Mouse (Mus musculus): Measurements from ENCODE around the gene Rpl7l1. TPM values are rescaled to one million over a fixed set of nuclear protein-coding genes. Genes with fewer than 3 reads are reported as not detected.
A peak's percentile ranks its signal among the peaks of the same experiment; 100 is the strongest.
"Not testable (repeated sequence)": the region's sequence is repeated elsewhere in the genome, so short reads cannot be mapped to it uniquely, and the experiment has no call there.

Rpl7l1 gene
- polyA plus RNA-seq, 1 experiment from 2014 or later = 136 TPM

- no peak overlapping the region for H3K4me3 ChIP-seq (replicated peaks)
- no peaks in the 10 kb centered on the region for H3K9me3 ChIP-seq (replicated peaks)
- no peak overlapping the region for H3K4me2 ChIP-seq (replicated peaks)
- H3K27ac ChIP-seq (replicated peaks) = no peak overlapping the region
- no peak overlapping the region for H3K9ac ChIP-seq
- peaks cover 59% of the 10 kb centered on the region for H3K36me3 ChIP-seq
- H3K4me1 ChIP-seq = peaks cover 12% of the 10 kb centered on the region
- ATAC-seq (ENCODE audit: insufficient number of reproducible peaks, low FRiP score, low TSS enrichment, low read depth) = no peak
- WGBS = 87% methylated on average over 9 of the region's 9 CpGs
- no peaks in the 10 kb centered on the region for H3K27me3 ChIP-seq
Observed at GRCm38 (mm10) chr17:46775070-46775469, 7.4 kb downstream of the Rpl7l1 start.

- Histone ChIP-seq H3K27ac (replicated peaks) (peak overlapping the region; percentile 22; the same call in 1 of the 2 replicates), H3K36me3 (peaks cover 50% of the 10 kb centered on the region), H3K9ac (no peak overlapping the region), H3K9me3 (replicated peaks) (no peaks in the 10 kb centered on the region), H3K27me3 (no peaks in the 10 kb centered on the region), H3K4me1 (peaks cover 12% of the 10 kb centered on the region), H3K4me3 (replicated peaks) (peak overlapping the region; percentile 98), H3K4me2 (replicated peaks) (peak overlapping the region; percentile 80)
- WGBS = 40% methylated on average over 2 of the region's 2 CpGs
- ATAC-seq (ENCODE audit: insufficient number of reproducible peaks, low FRiP score, low TSS enrichment, low read depth) = no peak
Observed at GRCm38 (mm10) chr17:46774131-46774472, 8.4 kb downstream of the Rpl7l1 start.

- ATAC-seq (ENCODE audit: insufficient number of reproducible peaks, low FRiP score, low TSS enrichment, low read depth) = peak; percentile 6; the same call in 1 of the 2 replicates
- Histone ChIP-seq H3K4me1 (peaks cover 12% of the 10 kb centered on the region), H3K36me3 (peaks cover 44% of the 10 kb centered on the region), H3K9ac (peak overlapping the region; percentile 93), H3K9me3 (replicated peaks) (no peaks in the 10 kb centered on the region), H3K27ac (replicated peaks) (peak overlapping the region; percentile 91), H3K4me2 (replicated peaks) (peak overlapping the region; percentile 80), H3K27me3 (no peaks in the 10 kb centered on the region), H3K4me3 (replicated peaks) (peak overlapping the region; percentile 98)
- 7% methylated on average over 20 of the region's 20 CpGs for WGBS
Observed at GRCm38 (mm10) chr17:46773278-46774130, 9.0 kb downstream of the Rpl7l1 start.

GRCm38 (mm10) chr17:46772404-46773277, 9.8 kb downstream of the Rpl7l1 start, which contains the start of gene 2310039H08Rik:
2310039H08Rik (plus strand) TSS chr17:46772635.
- peak; percentile 89 for ATAC-seq (ENCODE audit: insufficient number of reproducible peaks, low FRiP score, low TSS enrichment, low read depth)
- Histone ChIP-seq H3K4me3 (replicated peaks) (peak within 1 kb of the TSS; percentile 98), H3K9ac (peak within 1 kb of the TSS; percentile 93), H3K4me2 (replicated peaks) (peak within 1 kb of the TSS; percentile 80), H3K4me1 (peaks cover 12% of the 10 kb centered on the region), H3K27ac (replicated peaks) (peak within 1 kb of the TSS; percentile 91), H3K27me3 (no peaks in the 10 kb centered on the region), H3K36me3 (peaks cover 35% of the 10 kb centered on the region), H3K9me3 (replicated peaks) (no peaks in the 10 kb centered on the region)
- WGBS = under 1% methylated on average over 50 of the region's 50 CpGs

- WGBS = 2% methylated on average over 5 of the region's 5 CpGs
- Histone ChIP-seq H3K4me1 (peaks cover 12% of the 10 kb centered on the region), H3K4me2 (replicated peaks) (peak overlapping the region; percentile 80), H3K4me3 (replicated peaks) (peak overlapping the region; percentile 98), H3K27me3 (no peaks in the 10 kb centered on the region), H3K9me3 (replicated peaks) (no peaks in the 10 kb centered on the region), H3K36me3 (peaks cover 29% of the 10 kb centered on the region), H3K9ac (peak overlapping the region; percentile 33), H3K27ac (replicated peaks) (peak overlapping the region; percentile 91)
- ATAC-seq (ENCODE audit: insufficient number of reproducible peaks, low FRiP score, low TSS enrichment, low read depth) = no peak
Observed at GRCm38 (mm10) chr17:46772038-46772403, 10.5 kb downstream of the Rpl7l1 start.

GRCm38 (mm10) chr17:46771616-46772015, 10.9 kb downstream of the Rpl7l1 start:
- H3K27ac ChIP-seq (replicated peaks) = peak overlapping the region; percentile 91
- H3K36me3 ChIP-seq = peaks cover 26% of the 10 kb centered on the region
- 63% methylated on average over 17 of the region's 17 CpGs for WGBS
- peak overlapping the region; percentile 33; the same call in 1 of the 2 replicates for H3K9ac ChIP-seq
- H3K4me3 ChIP-seq (replicated peaks) = peak overlapping the region; percentile 98
- no peaks in the 10 kb centered on the region for H3K27me3 ChIP-seq
- H3K4me2 ChIP-seq (replicated peaks) = peak overlapping the region; percentile 80
- H3K9me3 ChIP-seq (replicated peaks) = no peaks in the 10 kb centered on the region
- peaks cover 12% of the 10 kb centered on the region for H3K4me1 ChIP-seq
- ATAC-seq (ENCODE audit: insufficient number of reproducible peaks, low FRiP score, low TSS enrichment, low read depth) = no peak

GRCm38 (mm10) chr17:46771025-46771424, 11.4 kb downstream of the Rpl7l1 start:
- Histone ChIP-seq H3K36me3 (peaks cover 20% of the 10 kb centered on the region), H3K9ac (no peak overlapping the region), H3K9me3 (replicated peaks) (no peaks in the 10 kb centered on the region), H3K4me2 (replicated peaks) (no peak overlapping the region), H3K27me3 (no peaks in the 10 kb centered on the region), H3K27ac (replicated peaks) (no peak overlapping the region), H3K4me1 (peaks cover 12% of the 10 kb centered on the region), H3K4me3 (replicated peaks) (no peak overlapping the region)
- ATAC-seq (ENCODE audit: insufficient number of reproducible peaks, low FRiP score, low TSS enrichment, low read depth) = no peak
- WGBS = 78% methylated on average over 4 of the region's 4 CpGs

GRCm38 (mm10) chr17:46770546-46770945, 11.9 kb downstream of the Rpl7l1 start:
- Histone ChIP-seq H3K9ac (no peak overlapping the region), H3K36me3 (peaks cover 16% of the 10 kb centered on the region), H3K27me3 (no peaks in the 10 kb centered on the region), H3K4me3 (replicated peaks) (no peak overlapping the region), H3K4me2 (replicated peaks) (no peak overlapping the region), H3K9me3 (replicated peaks) (no peaks in the 10 kb centered on the region), H3K27ac (replicated peaks) (no peak overlapping the region), H3K4me1 (peaks cover 12% of the 10 kb centered on the region)
- 88% methylated on average over 11 of the region's 11 CpGs for WGBS
- ATAC-seq (ENCODE audit: insufficient number of reproducible peaks, low FRiP score, low TSS enrichment, low read depth) = no peak

- 45% methylated on average over 8 of the region's 8 CpGs for WGBS
- ATAC-seq (ENCODE audit: insufficient number of reproducible peaks, low FRiP score, low TSS enrichment, low read depth) = no peak
- H3K27ac ChIP-seq (replicated peaks) = no peak overlapping the region
- no peaks in the 10 kb centered on the region for H3K36me3 ChIP-seq
- H3K9ac ChIP-seq = no peak overlapping the region
- H3K4me1 ChIP-seq = peaks cover 4% of the 10 kb centered on the region
- H3K4me3 ChIP-seq (replicated peaks) = no peak overlapping the region
- H3K4me2 ChIP-seq (replicated peaks) = no peak overlapping the region
- no peaks in the 10 kb centered on the region for H3K9me3 ChIP-seq (replicated peaks)
- no peaks in the 10 kb centered on the region for H3K27me3 ChIP-seq
Observed at GRCm38 (mm10) chr17:46767868-46768267, 14.6 kb downstream of the Rpl7l1 start.

- not testable (repeated sequence) for H3K36me3 ChIP-seq; H3K4me1 ChIP-seq; H3K4me2 ChIP-seq (replicated peaks); ATAC-seq (ENCODE audit: insufficient number of reproducible peaks, low FRiP score, low TSS enrichment, low read depth); H3K9me3 ChIP-seq (replicated peaks); H3K27ac ChIP-seq (replicated peaks); H3K4me3 ChIP-seq (replicated peaks); H3K9ac ChIP-seq; H3K27me3 ChIP-seq
- WGBS = 58% methylated on average over 9 of the region's 9 CpGs
Observed at GRCm38 (mm10) chr17:46764916-46765315, 17.6 kb downstream of the Rpl7l1 start.

- Histone ChIP-seq H3K4me3 (replicated peaks) (no peak within 1 kb of the TSS), H3K4me1 (no peaks in the 10 kb centered on the region), H3K9me3 (replicated peaks) (no peaks in the 10 kb centered on the region), H3K4me2 (replicated peaks) (no peak within 1 kb of the TSS), H3K27ac (replicated peaks) (no peak within 1 kb of the TSS), H3K27me3 (no peaks in the 10 kb centered on the region), H3K9ac (no peak within 1 kb of the TSS), H3K36me3 (no peaks in the 10 kb centered on the region)
- WGBS = 63% methylated on average over 2 of the region's 2 CpGs
- ATAC-seq (ENCODE audit: insufficient number of reproducible peaks, low FRiP score, low TSS enrichment, low read depth) = 0 out of 2 replicates have a peak, but pooled peaks have one; percentile 15
Observed at GRCm38 (mm10) chr17:46763544-46763943, 18.9 kb downstream of the Rpl7l1 start, which contains the start of gene Ptcra. Ptcra (minus strand) TSS chr17:46763712.
